Mouse (Mus musculus): ENCODE data around the gene Sh3kbp1.

DNA sequence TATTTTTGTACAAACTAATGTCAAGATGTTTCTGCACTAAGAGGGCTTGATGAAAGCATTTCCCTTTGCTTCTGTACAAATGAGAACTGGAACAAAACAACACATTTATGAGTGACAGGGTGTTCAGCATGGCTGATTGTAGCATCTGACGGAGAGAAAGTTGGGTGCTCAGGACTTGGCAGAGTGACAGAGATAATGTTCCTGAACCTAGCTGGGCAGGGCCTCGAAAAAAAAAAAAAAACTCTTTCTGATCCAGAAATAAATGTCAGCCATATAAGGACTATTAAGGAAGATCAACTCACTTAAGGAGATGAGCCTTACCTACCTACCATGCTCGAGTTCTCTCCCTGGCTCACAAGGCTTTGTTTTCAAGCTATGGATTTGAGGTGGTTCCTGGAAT lies 349.2 kb downstream of the Sh3kbp1 start:
- TF ChIP-seq CTCF (IDR thresholded peaks at IDR 0.05; ENCODE audit: extremely low read depth, insufficient read depth, insufficient read length, insufficient replicate concordance) (no peak), POLR2A (IDR thresholded peaks at IDR 0.05; ENCODE audit: low read depth, low read length) (no peak)

All from spleen, adult 2 months (tissue).